Mouse (Mus musculus): ENCODE measurements around the gene Rprm.

Gene Rprm

DNA sequence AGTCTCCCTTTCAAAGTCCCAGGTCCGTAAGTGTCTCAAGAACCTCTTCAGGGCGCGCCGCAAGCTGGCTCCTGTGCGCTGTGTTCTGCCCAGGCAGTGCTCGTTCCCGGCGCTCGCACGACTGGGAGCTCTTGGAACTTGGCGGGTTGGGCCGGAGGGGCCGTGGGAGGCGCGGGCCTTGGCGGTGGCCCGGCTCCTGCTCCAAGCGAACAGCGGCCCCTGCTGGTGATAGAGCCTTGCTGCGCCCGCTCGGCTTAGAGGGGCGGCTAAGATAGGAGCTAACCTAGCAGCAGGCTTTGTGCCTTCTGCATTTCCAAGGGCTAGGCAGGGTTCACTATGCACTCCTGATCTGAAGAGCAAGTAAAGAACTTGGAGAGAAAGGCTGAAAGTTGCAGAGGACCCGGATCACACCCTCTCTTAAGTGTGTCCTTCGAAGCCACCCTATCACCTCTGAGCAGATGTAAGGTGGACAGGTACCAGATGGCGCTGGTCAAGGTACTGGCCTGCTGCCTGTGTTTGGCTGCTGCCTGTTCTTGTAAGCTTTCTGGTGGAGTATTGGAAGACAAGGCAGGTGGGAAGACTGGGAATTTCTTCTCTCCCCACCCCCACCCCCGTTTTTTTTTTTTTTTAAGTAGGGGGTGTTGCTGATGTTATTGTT lies at the start of gene Rprm:
Gene Rprm, minus strand, starts transcription at position 123 of the 658 bp plus-strand sequence.
- DNase-seq, result peak; percentile 5 to 6

- DNase-seq, result no peak
Observed at GRCm38 (mm10) chr2:54119305-54119704, 34.0 kb upstream of the Rprm start.

DNA sequence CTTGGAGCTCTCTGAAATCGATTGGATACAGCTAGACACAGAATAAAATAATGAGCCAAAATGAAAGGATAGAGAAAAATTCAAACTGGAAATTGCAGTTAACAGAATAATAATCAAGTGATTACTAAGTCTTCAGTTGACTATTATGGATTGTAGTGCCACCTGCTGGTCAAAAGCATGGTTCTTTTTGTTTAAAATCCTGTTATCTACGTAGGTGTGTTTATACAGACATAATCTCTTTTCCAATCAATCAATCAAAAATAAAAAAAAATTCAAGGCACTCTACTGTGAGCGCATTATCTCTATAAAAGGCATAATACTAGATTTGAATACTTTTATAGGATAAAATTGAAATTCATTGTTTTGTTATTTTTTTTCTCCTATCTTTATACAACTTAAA lies 33.5 kb upstream of the Rprm start:
- no peak for DNase-seq

- DNase-seq, result no peak
Observed at GRCm38 (mm10) chr2:54111294-54111693, 25.9 kb upstream of the Rprm start.

DNA sequence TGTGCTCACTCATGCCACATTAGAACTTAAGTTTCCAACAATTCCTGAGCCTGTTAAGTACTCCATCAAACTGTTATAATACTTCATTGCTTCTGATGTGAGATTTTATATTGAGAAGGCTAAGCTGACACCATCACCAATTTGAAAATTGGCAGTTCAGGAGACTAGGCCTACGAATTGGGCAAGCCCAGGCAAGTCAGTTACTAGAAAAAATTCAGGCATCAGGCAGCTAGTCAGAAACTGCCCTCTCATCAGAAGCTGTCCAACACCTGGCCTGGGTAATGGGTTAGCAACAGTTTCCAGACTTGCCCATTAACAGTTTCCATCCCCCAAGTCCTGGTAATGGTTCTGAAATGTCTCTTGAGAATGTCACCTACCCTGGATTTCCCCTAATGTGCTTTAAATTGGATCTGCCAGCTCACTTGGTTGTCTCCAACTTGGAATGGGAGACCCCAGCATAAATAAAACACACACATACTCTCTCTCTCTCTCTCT lies 20.9 kb upstream of the Rprm start:
- no peak for DNase-seq

DNA sequence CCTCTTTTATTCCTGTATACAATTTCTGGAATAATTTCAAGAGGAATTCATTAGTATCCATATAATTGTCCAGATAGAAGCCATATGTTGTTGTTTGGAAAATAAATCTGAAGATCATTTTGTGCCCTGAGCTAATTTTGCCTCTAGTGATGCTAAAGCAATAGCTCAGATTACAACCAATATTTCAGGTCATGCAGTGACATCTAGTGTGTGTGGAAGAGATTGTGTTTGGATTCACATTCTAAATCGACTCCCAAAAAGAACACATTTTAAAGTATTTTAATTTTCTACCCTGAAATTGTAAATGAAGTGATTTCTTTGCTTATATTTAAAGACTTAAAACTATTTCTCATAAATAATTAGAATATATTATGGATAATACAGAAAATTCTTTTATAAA lies 14.6 kb upstream of the Rprm start:
- DNase-seq, result no peak

DNA sequence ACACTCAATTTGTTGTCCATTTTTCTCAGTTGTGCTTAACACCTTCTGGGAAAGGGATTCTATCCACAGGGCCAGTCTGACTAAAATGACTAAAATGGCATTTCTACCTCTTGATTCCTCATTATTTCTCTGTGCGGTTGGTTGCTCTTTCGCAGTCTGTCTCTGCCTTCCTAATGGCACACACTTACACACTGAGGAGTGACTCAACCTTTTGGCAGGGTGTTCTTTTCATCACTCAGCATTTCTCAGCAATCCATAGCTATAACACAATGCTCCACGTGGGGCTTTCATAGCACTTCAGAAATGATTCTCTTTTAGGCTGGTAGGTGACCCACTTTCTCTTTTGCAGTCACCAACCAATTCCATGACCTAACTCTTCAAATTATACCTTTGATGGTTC lies 7.3 kb upstream of the Rprm start:
- DNase-seq, result no peak

GRCm38 (mm10) chr2:54086254-54086653 lies 902 bp upstream of the Rprm start:
- DNase-seq, result no peak

DNA sequence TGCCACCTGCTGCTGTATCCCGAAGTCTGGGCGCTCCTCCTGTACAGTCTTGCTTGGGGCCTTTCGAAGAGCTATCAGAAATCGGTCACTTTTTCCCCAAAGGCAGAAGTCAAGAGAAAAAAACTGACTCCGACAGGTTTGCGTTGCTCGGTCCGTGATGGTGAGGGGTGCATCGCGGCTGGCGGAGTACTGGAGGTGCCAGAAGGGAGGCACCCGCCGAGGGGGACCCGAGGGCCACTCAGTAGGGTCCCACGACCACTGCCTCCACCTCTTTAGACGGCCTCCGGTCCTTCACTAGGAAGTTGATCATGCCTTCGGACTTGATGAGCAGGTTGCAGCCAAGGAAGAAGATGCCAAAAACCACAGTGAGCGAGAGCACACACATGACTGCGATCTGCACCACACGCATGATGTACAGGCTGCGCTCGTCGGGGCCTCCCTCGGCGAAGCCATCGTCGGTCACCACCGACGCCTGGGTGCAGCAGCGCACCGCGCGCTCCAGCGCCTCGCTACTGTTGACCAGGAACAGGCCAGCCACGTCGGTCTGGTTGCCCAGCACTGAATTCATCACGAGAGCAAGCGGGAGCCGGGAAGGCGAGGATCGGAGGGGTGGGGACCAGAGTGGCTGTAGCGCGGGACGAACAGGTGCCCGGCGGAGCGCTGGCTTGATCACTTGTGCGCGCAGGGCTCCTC lies 469 bp downstream of the Rprm start:
- peak in 1 of 2 experiments; percentile 1 for DNase-seq

DNA sequence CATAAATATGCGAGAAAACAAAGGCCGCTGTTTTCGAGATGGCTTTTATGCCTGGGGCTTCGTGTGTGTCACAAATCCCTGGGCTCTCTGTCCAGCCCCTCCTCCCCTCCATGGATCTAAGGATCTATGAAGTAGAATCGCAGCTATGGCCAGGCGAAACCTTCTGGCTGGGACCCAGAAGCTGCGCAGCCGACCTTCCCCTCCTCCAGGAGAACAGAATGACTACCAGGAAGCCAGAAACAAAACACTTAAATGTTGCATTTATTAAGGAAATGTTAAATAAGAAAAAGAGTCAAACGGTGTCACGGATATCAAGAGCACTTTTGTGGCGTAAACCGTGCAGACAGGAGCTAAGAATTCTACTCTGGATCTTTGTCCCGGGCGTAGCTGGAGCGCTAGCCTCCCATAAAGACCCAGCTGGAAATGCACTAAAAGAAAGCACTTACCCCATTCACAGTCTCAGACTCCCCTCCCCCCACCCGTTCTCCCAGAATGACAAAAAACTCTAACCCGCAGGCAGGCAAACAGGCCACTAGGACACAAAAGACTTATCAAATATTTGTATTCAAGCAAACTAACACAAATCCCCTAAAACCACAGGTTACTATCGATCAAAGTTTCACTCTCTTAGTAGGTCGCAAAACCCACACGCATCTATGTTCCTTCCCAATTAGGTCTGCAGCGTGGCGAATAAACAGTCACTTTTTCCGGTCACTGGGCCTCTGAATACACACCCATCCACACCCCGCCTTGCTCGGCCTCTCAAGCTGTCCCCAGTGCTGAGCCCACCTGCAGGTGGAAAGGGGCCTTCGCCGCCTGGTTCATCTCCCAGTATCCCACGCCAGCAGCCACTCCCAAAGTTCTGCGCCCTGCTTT lies 1.3 kb downstream of the Rprm start:
- DNase-seq, result no peak

DNA sequence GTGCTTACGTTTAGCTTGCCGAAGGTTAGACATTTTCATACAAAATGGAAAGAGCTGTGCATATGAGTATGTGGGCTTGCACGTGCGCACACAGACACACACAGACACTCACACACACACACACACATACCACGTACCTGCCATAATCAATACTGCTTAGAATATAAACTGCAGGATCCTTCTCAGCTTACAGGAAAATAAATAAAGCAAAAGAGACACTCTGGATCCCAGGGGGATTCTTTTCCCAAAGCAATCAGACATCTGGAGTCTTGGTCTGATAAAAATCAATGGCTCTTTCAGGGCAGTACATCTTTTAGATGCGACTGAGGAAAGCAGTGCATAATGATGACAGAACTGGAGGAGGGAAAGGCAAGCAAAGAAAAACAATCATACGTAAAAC lies 6.4 kb downstream of the Rprm start:
- no peak for DNase-seq

DNA sequence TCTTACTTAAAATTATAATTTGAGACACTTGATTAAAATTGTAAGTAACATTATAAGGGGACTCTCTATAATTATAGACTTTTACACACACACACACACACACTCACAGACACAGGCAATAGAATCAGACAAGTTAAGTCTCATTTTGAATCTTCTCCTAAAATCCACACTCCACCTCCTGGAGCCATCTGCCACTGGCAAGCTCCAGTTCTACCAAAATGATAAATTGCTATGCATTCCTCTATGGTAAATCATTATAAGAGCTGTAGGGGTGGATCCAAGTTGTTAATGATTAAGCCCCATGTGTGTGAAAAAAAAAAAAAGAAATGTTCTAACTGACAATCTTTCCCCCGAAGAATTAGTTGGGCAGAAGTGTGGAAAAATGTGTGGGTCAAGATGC lies 13.8 kb downstream of the Rprm start:
- no peak for DNase-seq

- DNase-seq, result no peak
Observed at GRCm38 (mm10) chr2:54062421-54062820, 22.9 kb downstream of the Rprm start.

- no peak for DNase-seq
Observed at GRCm38 (mm10) chr2:54061039-54061438, 24.3 kb downstream of the Rprm start.

All from thymus, adult 18-20 months (tissue).